Mouse (Mus musculus): Measurements from ENCODE around the gene 1700020D05Rik.

GRCm38 (mm10) chr19:5459896-5460295, 43.7 kb downstream of the 1700020D05Rik start:
- TF ChIP-seq GATA1 (IDR thresholded peaks at IDR 0.05; ENCODE audit: borderline replicate concordance, low read length), result no peak
- TF ChIP-seq FLI1 (IDR thresholded peaks at IDR 0.05; ENCODE audit: low read length), result no peak
